In genomic region chr17:43386331-43386730, GRCm38 (mm10) we compare ENCODE assay signal across 17 mouse cellular contexts. TPM values are rescaled to one million over a fixed set of nuclear protein-coding genes. Genes with fewer than 3 reads are reported as not detected.
"Had no signal": no experiment of that assay in that cellular context is flagged by ENCODE, and none has a peak within 500 bp of the region (broad histone marks: within the 10 kb centered on the region; RNA-seq: fewer than 3 reads in every experiment).

No protein-coding gene starts in this region.

- H3K27me3 ChIP-seq: kidney, embryonic 15.5 days; lung, embryonic 15.5 days had no signal

- H3K9ac ChIP-seq: kidney, embryonic 15.5 days; liver, embryonic 14.5 days; lung, embryonic 15.5 days had no signal

- H3K9me3 ChIP-seq: kidney, embryonic 15.5 days; lung, embryonic 15.5 days had no signal

- H3K27ac ChIP-seq: kidney, embryonic 15.5 days; left cerebral cortex, adult 2 months; liver, embryonic 14.5 days; lung, embryonic 15.5 days had no signal

- H3K36me3 ChIP-seq: kidney, embryonic 15.5 days; lung, embryonic 15.5 days had no signal

- H3K4me3 ChIP-seq: kidney, embryonic 15.5 days; left cerebral cortex, adult 2 months; lung, embryonic 15.5 days had no signal

- H3K4me2 ChIP-seq: kidney, embryonic 15.5 days; lung, embryonic 15.5 days; midbrain, embryonic 11.5 days had no signal

- DNase-seq: kidney, adult 8-10 months; kidney, postnatal 10 days; kidney, postnatal 36 days; layer of hippocampus, postnatal 36 days; lung, adult 18-20 months; lung, postnatal 10 days; lung, postnatal 36 days; midbrain, embryonic 14.5 days; thymus, adult 2 months; thymus, postnatal 14 days; thymus, postnatal 4 days had no signal

RNA-seq across cellular contexts. Expression of gene Adgrf5, which starts 26.1 kb away (rescaled TPM):
- total RNA-seq: megakaryocyte-erythroid progenitor cell, adult 5-6 weeks had no signal
